Mouse (Mus musculus): ENCODE data around the gene Cisd1.

Gene Cisd1

GRCm38 (mm10) chr10:71346722-71347508 is 2.2 kb upstream of the Cisd1 start:
- no peaks in the 10 kb centered on the region for H3K9me3 ChIP-seq (ENCODE audit: low read length)
- H3K27me3 ChIP-seq (ENCODE audit: insufficient read depth, low read length), result no peaks in the 10 kb centered on the region
- peak overlapping the region; percentile 95 for H3K4me3 ChIP-seq (replicated peaks; ENCODE audit: low read length)
- peaks cover 37% of the 10 kb centered on the region for H3K36me3 ChIP-seq (ENCODE audit: insufficient read depth, low read length)
- no peak for TF ChIP-seq NANOG (IDR thresholded peaks at IDR 0.05; ENCODE audit: borderline replicate concordance, low read length)
- no peak for TF ChIP-seq CTCF (conservative IDR thresholded peaks at IDR 0.05; ENCODE audit: low read length)
- no peak for TF ChIP-seq POU5F1 (IDR thresholded peaks at IDR 0.05; ENCODE audit: borderline replicate concordance, low read length)
- peaks cover 78% of the 10 kb centered on the region for H3K4me1 ChIP-seq (replicated peaks; ENCODE audit: low read depth, low read length)

- no peaks in the 10 kb centered on the region for H3K9me3 ChIP-seq (ENCODE audit: low read length)
- no peaks in the 10 kb centered on the region for H3K27me3 ChIP-seq (ENCODE audit: insufficient read depth, low read length)
- peaks cover 77% of the 10 kb centered on the region for H3K4me1 ChIP-seq (replicated peaks; ENCODE audit: low read depth, low read length)
- TF ChIP-seq POU5F1 (IDR thresholded peaks at IDR 0.05; ENCODE audit: borderline replicate concordance, low read length), result no peak
- TF ChIP-seq NANOG (IDR thresholded peaks at IDR 0.05; ENCODE audit: borderline replicate concordance, low read length), result no peak
- TF ChIP-seq CTCF (conservative IDR thresholded peaks at IDR 0.05; ENCODE audit: low read length), result no peak
- H3K4me3 ChIP-seq (replicated peaks; ENCODE audit: low read length), result peak overlapping the region; percentile 95; the same call in 1 of the 2 replicates
- peaks cover 34% of the 10 kb centered on the region for H3K36me3 ChIP-seq (ENCODE audit: insufficient read depth, low read length)
Observed at GRCm38 (mm10) chr10:71346106-71346505, 1.4 kb upstream of the Cisd1 start.

- H3K36me3 ChIP-seq (ENCODE audit: insufficient read depth, low read length), result peaks cover 13% of the 10 kb centered on the region; the same call in 1 of the 2 replicates
- H3K4me3 ChIP-seq (replicated peaks; ENCODE audit: low read length), result peak overlapping the region; percentile 93
- peaks cover 76% of the 10 kb centered on the region for H3K4me1 ChIP-seq (replicated peaks; ENCODE audit: low read depth, low read length)
- H3K27me3 ChIP-seq (ENCODE audit: insufficient read depth, low read length), result no peaks in the 10 kb centered on the region
- no peaks in the 10 kb centered on the region for H3K9me3 ChIP-seq (ENCODE audit: low read length)
- no peak for TF ChIP-seq CTCF (conservative IDR thresholded peaks at IDR 0.05; ENCODE audit: low read length)
- TF ChIP-seq POU5F1 (IDR thresholded peaks at IDR 0.05; ENCODE audit: borderline replicate concordance, low read length), result no peak
- no peak for TF ChIP-seq NANOG (IDR thresholded peaks at IDR 0.05; ENCODE audit: borderline replicate concordance, low read length)
Observed at GRCm38 (mm10) chr10:71343567-71344265, 1.0 kb downstream of the Cisd1 start.

DNA sequence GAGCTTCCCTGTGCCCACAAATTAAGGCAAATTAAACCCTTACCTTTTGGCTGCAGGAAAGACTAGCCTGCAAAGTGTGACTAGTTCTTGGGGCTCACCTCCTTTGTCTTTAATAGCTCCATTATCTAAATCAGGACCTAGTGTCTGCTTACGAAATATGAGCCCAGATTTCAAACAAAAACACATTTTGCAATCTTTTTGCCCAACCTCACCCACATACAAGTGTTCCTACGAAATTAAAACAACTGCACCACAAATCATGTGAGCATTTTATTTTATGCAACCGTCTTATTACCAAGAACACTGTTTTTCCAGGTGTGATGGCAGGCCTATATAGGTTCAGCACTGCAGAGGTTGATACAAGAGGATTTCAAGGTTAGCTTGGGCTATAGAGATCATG is 1.6 kb downstream of the Cisd1 start:
- Histone ChIP-seq H3K27me3 (ENCODE audit: insufficient read depth, low read length) (no peaks in the 10 kb centered on the region), H3K9me3 (ENCODE audit: low read length) (no peaks in the 10 kb centered on the region), H3K4me1 (replicated peaks; ENCODE audit: low read depth, low read length) (peaks cover 79% of the 10 kb centered on the region), H3K36me3 (ENCODE audit: insufficient read depth, low read length) (peaks cover 13% of the 10 kb centered on the region; the same call in 1 of the 2 replicates), H3K4me3 (replicated peaks; ENCODE audit: low read length) (peak overlapping the region; percentile 93; the same call in 1 of the 2 replicates)
- no peak for TF ChIP-seq POU5F1 (IDR thresholded peaks at IDR 0.05; ENCODE audit: borderline replicate concordance, low read length)
- no peak for TF ChIP-seq CTCF (conservative IDR thresholded peaks at IDR 0.05; ENCODE audit: low read length)
- no peak for TF ChIP-seq NANOG (IDR thresholded peaks at IDR 0.05; ENCODE audit: borderline replicate concordance, low read length)

- Histone ChIP-seq H3K9me3 (ENCODE audit: low read length) (no peaks in the 10 kb centered on the region), H3K36me3 (ENCODE audit: insufficient read depth, low read length) (peaks cover 13% of the 10 kb centered on the region; the same call in 1 of the 2 replicates), H3K4me1 (replicated peaks; ENCODE audit: low read depth, low read length) (peaks cover 88% of the 10 kb centered on the region), H3K27me3 (ENCODE audit: insufficient read depth, low read length) (no peaks in the 10 kb centered on the region), H3K4me3 (replicated peaks; ENCODE audit: low read length) (no peak overlapping the region; the same call in 1 of the 2 replicates)
- TF ChIP-seq POU5F1 (IDR thresholded peaks at IDR 0.05; ENCODE audit: borderline replicate concordance, low read length) (no peak), CTCF (conservative IDR thresholded peaks at IDR 0.05; ENCODE audit: low read length) (peak; percentile 48)
Observed at GRCm38 (mm10) chr10:71342030-71342805, 2.5 kb downstream of the Cisd1 start.

DNA sequence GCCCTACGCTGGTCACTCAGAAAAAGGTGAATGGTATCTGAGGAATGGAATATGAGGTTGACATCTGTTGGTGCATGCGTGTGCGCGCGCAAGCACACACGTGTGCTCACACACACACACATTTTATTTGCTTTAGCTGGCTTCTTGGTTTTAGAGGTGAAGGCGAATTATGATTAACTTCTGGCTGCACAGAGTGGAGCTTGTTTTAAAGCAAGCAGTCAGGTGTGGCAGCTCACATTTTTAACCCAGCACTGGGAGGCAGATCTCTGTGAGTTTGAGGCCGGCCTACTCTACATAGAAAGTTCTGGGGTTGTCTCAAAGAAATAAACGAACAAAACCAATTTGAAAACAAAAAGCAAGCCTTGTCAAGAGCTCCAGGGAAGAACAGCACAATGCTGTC is 3.5 kb downstream of the Cisd1 start:
- no peak for TF ChIP-seq NANOG (IDR thresholded peaks at IDR 0.05; ENCODE audit: borderline replicate concordance, low read length)
- Histone ChIP-seq H3K27me3 (ENCODE audit: insufficient read depth, low read length) (no peaks in the 10 kb centered on the region), H3K9me3 (ENCODE audit: low read length) (no peaks in the 10 kb centered on the region), H3K4me1 (replicated peaks; ENCODE audit: low read depth, low read length) (peaks cover 87% of the 10 kb centered on the region), H3K4me3 (replicated peaks; ENCODE audit: low read length) (no peak overlapping the region), H3K36me3 (ENCODE audit: insufficient read depth, low read length) (peaks cover 20% of the 10 kb centered on the region)

DNA sequence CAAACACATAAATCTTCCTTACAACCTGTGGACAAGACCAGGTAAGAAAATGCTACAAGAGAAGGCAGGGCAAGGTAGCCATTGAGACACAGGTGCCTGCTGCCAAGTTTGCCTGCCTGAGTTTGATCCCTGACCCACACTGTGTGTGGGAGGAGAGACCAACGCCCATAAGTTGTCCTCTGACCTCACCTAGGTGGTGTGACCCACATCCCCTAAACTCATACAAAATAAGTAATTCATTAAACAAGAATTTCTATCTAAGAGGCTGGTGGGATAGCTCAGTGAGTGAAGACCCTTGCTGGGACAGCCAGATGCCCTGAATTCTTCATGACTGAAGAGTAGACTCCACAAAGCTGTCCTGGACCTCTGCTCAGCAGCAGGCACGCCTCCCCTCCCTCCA is 4.6 kb downstream of the Cisd1 start:
- Histone ChIP-seq H3K4me1 (replicated peaks; ENCODE audit: low read depth, low read length) (peaks cover 84% of the 10 kb centered on the region), H3K36me3 (ENCODE audit: insufficient read depth, low read length) (peaks cover 31% of the 10 kb centered on the region), H3K4me3 (replicated peaks; ENCODE audit: low read length) (peak overlapping the region; percentile 39), H3K9me3 (ENCODE audit: low read length) (no peaks in the 10 kb centered on the region), H3K27me3 (ENCODE audit: insufficient read depth, low read length) (no peaks in the 10 kb centered on the region)
- no peak for TF ChIP-seq POU5F1 (IDR thresholded peaks at IDR 0.05; ENCODE audit: borderline replicate concordance, low read length)
- TF ChIP-seq CTCF (conservative IDR thresholded peaks at IDR 0.05; ENCODE audit: low read length), result no peak
- TF ChIP-seq NANOG (IDR thresholded peaks at IDR 0.05; ENCODE audit: borderline replicate concordance, low read length), result no peak

DNA sequence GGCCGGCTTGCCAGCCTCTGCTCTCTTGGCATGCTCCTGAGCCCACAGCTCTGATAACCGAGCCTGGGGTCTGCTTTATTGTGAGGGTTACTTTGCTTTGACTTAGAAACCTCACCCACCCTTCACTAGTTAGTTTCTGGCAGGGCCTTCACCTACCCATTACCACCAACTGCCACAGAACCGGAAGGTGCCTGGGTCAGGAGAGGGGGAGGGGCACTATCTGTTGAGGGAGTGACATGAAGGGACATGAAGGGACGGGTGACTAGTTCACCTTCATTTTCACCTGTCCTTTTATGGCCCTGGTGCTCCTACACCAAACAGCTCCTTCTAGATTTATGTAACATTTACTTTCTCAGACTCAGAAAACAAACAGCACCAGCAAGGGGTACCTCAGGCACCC is 5.3 kb downstream of the Cisd1 start:
- Histone ChIP-seq H3K9me3 (ENCODE audit: low read length) (no peaks in the 10 kb centered on the region), H3K36me3 (ENCODE audit: insufficient read depth, low read length) (peaks cover 39% of the 10 kb centered on the region), H3K4me1 (replicated peaks; ENCODE audit: low read depth, low read length) (peaks cover 80% of the 10 kb centered on the region), H3K4me3 (replicated peaks; ENCODE audit: low read length) (peak overlapping the region; percentile 39), H3K27me3 (ENCODE audit: insufficient read depth, low read length) (no peaks in the 10 kb centered on the region)
- no peak for TF ChIP-seq POU5F1 (IDR thresholded peaks at IDR 0.05; ENCODE audit: borderline replicate concordance, low read length)
- TF ChIP-seq CTCF (conservative IDR thresholded peaks at IDR 0.05; ENCODE audit: low read length), result no peak
- no peak for TF ChIP-seq NANOG (IDR thresholded peaks at IDR 0.05; ENCODE audit: borderline replicate concordance, low read length)

Data from E14TG2a.4 (cell line).